Mouse (Mus musculus) liver, embryonic 14 days (tissue): ENCODE data around the gene L3mbtl3. TPM values are rescaled to one million over a fixed set of nuclear protein-coding genes. Genes with fewer than 3 reads are reported as not detected.

ENCODE experiments used
- polyA plus RNA-seq: library from polyadenylated mRNA; depleted of rRNA; stranded (reverse); fragments of >200 nt; gene quantifications from 2 replicates; pipeline ENCODE4 v1.2.3, GENCODE M21; 2012; rRNA removed

Gene L3mbtl3
- polyA plus RNA-seq, result 2.0 and 2.4 TPM in 2 replicates

DNA sequence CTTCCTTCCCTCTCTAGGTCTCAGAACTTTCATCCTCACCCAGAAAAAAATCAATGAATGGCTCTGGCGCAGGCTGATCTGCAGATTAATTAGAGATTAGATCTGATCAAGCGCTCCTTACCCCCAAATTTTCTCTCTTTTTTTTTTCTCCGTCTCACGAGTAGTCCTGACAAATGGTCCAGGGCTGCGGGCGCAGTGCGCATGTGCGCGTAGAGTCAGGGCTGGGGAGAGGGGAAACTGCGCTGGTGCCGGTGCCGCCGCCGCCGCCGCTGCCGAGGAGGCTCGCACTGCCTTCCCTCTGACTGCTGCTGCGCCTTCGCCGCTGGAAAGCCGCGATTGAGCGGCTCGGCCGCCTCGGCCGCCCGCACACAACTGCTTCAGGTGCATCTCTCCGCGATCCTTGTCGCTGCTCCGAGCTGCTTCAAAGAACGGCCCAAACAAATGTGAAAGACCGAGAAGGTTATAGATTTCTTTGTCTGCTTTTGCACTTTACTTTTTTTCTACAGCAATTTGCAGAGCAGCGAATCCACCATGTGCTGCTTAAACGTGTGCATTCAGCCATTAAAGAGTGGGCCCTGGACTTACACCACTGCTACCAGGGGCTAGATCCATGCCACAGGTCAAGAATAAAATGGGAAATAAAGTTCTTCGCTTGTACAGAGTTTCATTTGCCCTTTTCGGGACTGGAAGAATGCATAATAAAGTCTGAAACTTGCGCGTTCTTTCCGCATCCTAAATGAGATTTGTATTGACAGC is at the start of gene L3mbtl3:
L3mbtl3 (minus strand) TSS at position 182 of the 756 bp plus-strand sequence.

DNA sequence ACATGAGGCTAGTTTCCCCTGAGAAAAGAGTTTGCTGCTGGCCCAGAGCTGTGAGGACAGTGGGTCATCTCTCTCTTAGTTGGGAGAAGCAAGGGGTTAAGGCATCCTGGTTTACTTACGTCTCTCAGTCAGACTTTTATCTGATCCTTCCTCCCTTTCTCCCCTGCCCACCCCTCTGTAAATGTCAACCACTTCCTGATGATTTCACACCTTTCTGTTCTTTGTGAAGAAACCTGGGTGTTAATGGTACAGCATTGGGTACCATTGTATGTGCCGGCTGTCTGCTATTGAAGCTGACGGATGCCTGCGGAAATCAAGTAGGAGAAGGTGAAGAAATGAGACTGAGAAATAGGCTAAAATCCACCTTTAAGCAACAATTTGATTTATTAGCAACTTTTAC is 146.3 kb downstream of the L3mbtl3 start, which contains the start of gene Samd3:
Samd3 (plus strand) TSS at position 220 of the 400 bp plus-strand sequence.

Other genes with a start within 250 kb of the L3mbtl3 start
- 0.03 TPM in 1 of 2 replicates, not detected in the other for gene Samd3, start 146.3 kb downstream of the L3mbtl3 start, polyA plus RNA-seq